Mouse (Mus musculus): ENCODE measurements around the gene Ldhc. TPM values are rescaled to one million over a fixed set of nuclear protein-coding genes. Genes with fewer than 3 reads are reported as not detected.
A peak's percentile ranks its signal among the peaks of the same experiment; 100 is the strongest.

The Ldhc gene
- polyA plus RNA-seq, 1 experiment from 2014 or later: not detected

DNA sequence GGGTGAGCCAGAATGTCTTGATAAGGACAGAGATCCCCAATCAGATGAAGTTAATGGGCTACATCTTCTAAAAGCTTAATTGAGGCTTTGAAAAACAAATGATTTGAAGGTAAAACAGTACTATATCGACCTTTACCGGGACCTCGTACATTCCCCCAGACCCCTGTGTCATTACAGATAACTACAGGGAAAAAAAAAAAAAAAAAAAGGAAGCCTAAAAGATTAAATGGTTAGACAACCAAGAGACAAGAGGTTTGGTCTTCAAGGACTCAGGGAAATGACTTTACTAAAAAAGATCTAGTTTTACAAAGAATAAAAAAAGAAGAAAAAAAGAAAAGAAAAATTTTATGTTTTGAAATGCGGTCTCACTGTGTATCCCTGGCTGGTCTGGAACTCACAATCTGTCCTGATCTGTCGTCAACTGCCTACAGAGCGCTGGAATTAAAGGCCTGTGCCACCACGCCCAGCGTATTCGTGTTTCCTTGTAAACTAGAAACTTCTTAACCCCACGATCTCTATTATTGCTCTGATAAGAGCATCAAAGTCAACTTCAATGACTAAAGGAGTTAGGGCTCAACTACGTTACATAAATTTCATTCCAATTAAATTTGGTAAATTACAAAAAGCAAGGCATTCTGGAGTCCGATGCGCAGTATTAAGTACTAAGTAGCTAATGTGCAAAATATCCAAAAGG lies 57.8 kb downstream of the Ldhc start:
- Histone ChIP-seq H3K27ac (ENCODE audit: low read length) (peak overlapping the region; percentile 98), H3K27me3 (ENCODE audit: control insufficient read depth, insufficient read depth, low read length) (no peaks in the 10 kb centered on the region), H3K9ac (ENCODE audit: low read length) (peak overlapping the region; percentile 98), H3K4me1 (ENCODE audit: control insufficient read depth, insufficient read depth, low read length) (peaks cover 22% of the 10 kb centered on the region), H3K9me3 (replicated peaks; ENCODE audit: control insufficient read depth, low read length) (no peaks in the 10 kb centered on the region), H3K4me3 (ENCODE audit: low read length) (peak overlapping the region; percentile 96), H3K36me3 (ENCODE audit: control insufficient read depth, insufficient read depth) (peaks cover 3% of the 10 kb centered on the region; the same call in 1 of the 2 replicates), H3K4me2 (ENCODE audit: low read depth, low read length) (peak overlapping the region; percentile 77)
- WGBS: 8% methylated on average over 13 of the region's 13 CpGs
- ATAC-seq (replicated peaks; ENCODE audit: extremely low read depth, insufficient read depth, low FRiP score): no peak

DNA sequence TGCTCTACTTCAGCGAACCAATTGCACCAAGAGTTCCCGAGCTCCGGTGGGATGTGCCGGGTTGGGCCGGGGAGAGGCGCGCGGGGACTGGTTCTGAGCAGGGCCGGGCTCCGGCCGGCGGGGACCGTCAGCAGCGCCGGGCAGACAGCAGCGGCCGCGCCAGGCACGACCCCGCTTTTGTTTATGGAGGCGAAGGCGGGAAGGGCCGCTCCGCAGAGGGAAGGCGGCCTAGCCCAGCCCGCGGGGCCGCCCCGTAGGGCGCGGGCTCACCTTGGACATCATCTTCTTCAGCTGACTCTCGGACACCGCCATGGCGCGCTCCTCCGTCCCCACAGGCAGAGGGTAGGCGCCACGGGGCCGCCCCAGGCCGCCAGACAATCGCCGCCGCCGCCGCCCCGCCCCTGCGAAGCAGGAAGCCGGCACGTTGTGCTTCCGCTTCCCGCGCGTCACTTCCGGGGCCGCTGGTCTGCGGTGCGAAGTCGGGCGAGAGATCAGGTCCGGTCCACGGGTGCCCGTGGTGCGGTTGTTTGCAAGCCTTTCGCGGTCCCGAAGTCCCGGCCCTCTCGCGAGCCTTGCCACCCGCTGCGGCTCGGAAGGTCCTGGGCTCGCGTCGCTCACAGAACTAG lies 58.7 kb downstream of the Ldhc start, which contains the start of gene Tsg101:
Gene Tsg101, minus strand, starts transcription at position 419 of the 626 bp plus-strand sequence.
- peaks cover 3% of the 10 kb centered on the region; the same call in 1 of the 2 replicates for H3K36me3 ChIP-seq (ENCODE audit: control insufficient read depth, insufficient read depth)
- peaks cover 22% of the 10 kb centered on the region for H3K4me1 ChIP-seq (ENCODE audit: control insufficient read depth, insufficient read depth, low read length)
- peak; percentile 91 for ATAC-seq (replicated peaks; ENCODE audit: extremely low read depth, insufficient read depth, low FRiP score)
- peak within 1 kb of the TSS; percentile 98 for H3K27ac ChIP-seq (ENCODE audit: low read length)
- WGBS: under 1% methylated on average over 75 of the region's 75 CpGs
- no peaks in the 10 kb centered on the region for H3K27me3 ChIP-seq (ENCODE audit: control insufficient read depth, insufficient read depth, low read length)
- peak within 1 kb of the TSS; percentile 96 for H3K4me3 ChIP-seq (ENCODE audit: low read length)
- H3K4me2 ChIP-seq (ENCODE audit: low read depth, low read length): peak within 1 kb of the TSS; percentile 92
- peak within 1 kb of the TSS; percentile 98 for H3K9ac ChIP-seq (ENCODE audit: low read length)
- H3K9me3 ChIP-seq (replicated peaks; ENCODE audit: control insufficient read depth, low read length): no peaks in the 10 kb centered on the region

DNA sequence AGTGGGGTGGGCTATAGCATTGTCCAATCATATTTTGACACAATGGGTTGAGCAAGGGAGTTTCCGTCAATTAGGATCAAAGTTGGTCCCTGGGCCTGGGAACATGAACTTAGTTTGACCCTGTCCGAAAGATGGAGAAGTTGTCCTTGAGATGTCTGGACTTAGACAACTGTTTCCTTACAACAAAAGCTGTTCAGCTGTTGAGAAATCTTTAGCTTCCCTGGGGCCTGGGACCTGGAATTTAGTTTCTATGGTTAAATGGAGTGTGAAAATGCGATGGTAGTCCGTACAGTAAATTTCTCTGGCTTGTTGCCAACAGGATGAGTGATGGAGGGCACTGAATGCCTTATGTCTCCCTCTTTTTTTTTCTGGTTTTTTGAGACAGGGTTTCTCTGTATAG lies 61.1 kb downstream of the Ldhc start:
- Histone ChIP-seq H3K9ac (ENCODE audit: low read length) (no peak overlapping the region), H3K4me1 (ENCODE audit: control insufficient read depth, insufficient read depth, low read length) (peaks cover 20% of the 10 kb centered on the region), H3K4me3 (ENCODE audit: low read length) (no peak overlapping the region), H3K36me3 (ENCODE audit: control insufficient read depth, insufficient read depth) (peaks cover 4% of the 10 kb centered on the region; the same call in 1 of the 2 replicates), H3K4me2 (ENCODE audit: low read depth, low read length) (no peak overlapping the region), H3K27ac (ENCODE audit: low read length) (no peak overlapping the region), H3K9me3 (replicated peaks; ENCODE audit: control insufficient read depth, low read length) (no peaks in the 10 kb centered on the region), H3K27me3 (ENCODE audit: control insufficient read depth, insufficient read depth, low read length) (no peaks in the 10 kb centered on the region)
- no peak for ATAC-seq (replicated peaks; ENCODE audit: extremely low read depth, insufficient read depth, low FRiP score)
- WGBS: 65% methylated on average over 4 of the region's 4 CpGs

Other genes with a start within 250 kb of the Ldhc start
- 11.0 and 11.4 TPM in 2 replicates for gene Sergef, start 221.4 kb upstream of the Ldhc start, polyA plus RNA-seq (2015; fragmentation: Nextera tagmentation; extraction: Ambion mirVana)
- gene Tph1, start 188.7 kb upstream of the Ldhc start, polyA plus RNA-seq (2015; fragmentation: Nextera tagmentation; extraction: Ambion mirVana): 0.61 and 1.1 TPM in 2 replicates
- 14.2 and 15.4 TPM in 2 replicates for gene Saal1, start 150.5 kb upstream of the Ldhc start, polyA plus RNA-seq (2015; fragmentation: Nextera tagmentation; extraction: Ambion mirVana)
- gene Saa3, start 145.5 kb upstream of the Ldhc start, polyA plus RNA-seq (2015; fragmentation: Nextera tagmentation; extraction: Ambion mirVana): 0.62 and 0.84 TPM in 2 replicates
- not detected in 2 replicates for gene Saa4, start 128.6 kb upstream of the Ldhc start, polyA plus RNA-seq (2015; fragmentation: Nextera tagmentation; extraction: Ambion mirVana)
- 0.25 TPM in 1 of 2 replicates, not detected in the other for gene Saa1, start 118.2 kb upstream of the Ldhc start, polyA plus RNA-seq (2015; fragmentation: Nextera tagmentation; extraction: Ambion mirVana)
- gene Saa2, start 109.4 kb upstream of the Ldhc start, polyA plus RNA-seq (2015; fragmentation: Nextera tagmentation; extraction: Ambion mirVana): not detected in 2 replicates
- gene Hps5, start 65.1 kb upstream of the Ldhc start, polyA plus RNA-seq (2015; fragmentation: Nextera tagmentation; extraction: Ambion mirVana): 10.4 and 13.0 TPM in 2 replicates
- 32.2 and 33.3 TPM in 2 replicates for gene Gtf2h1, start 65.1 kb upstream of the Ldhc start, polyA plus RNA-seq (2015; fragmentation: Nextera tagmentation; extraction: Ambion mirVana)
- 3,218 and 3,386 TPM in 2 replicates for gene Ldha, start 19.7 kb upstream of the Ldhc start, polyA plus RNA-seq (2015; fragmentation: Nextera tagmentation; extraction: Ambion mirVana)
- gene Tsg101, start 58.8 kb downstream of the Ldhc start, polyA plus RNA-seq (2015; fragmentation: Nextera tagmentation; extraction: Ambion mirVana): 161 and 164 TPM in 2 replicates
- gene Uevld, start 97.3 kb downstream of the Ldhc start, polyA plus RNA-seq (2015; fragmentation: Nextera tagmentation; extraction: Ambion mirVana): 7.9 and 8.4 TPM in 2 replicates
- gene Gm9999, start 122.4 kb downstream of the Ldhc start, polyA plus RNA-seq (2015; fragmentation: Nextera tagmentation; extraction: Ambion mirVana): not detected in 2 replicates
- 13.1 and 15.0 TPM in 2 replicates for gene Spty2d1, start 147.2 kb downstream of the Ldhc start, polyA plus RNA-seq (2015; fragmentation: Nextera tagmentation; extraction: Ambion mirVana)
- 20.1 and 23.0 TPM in 2 replicates for gene Tmem86a, start 189.4 kb downstream of the Ldhc start, polyA plus RNA-seq (2015; fragmentation: Nextera tagmentation; extraction: Ambion mirVana)